Mouse (Mus musculus): Measurements from ENCODE around the gene Rpp21. TPM values are rescaled to one million over a fixed set of nuclear protein-coding genes. Genes with fewer than 3 reads are reported as not detected.

Gene Rpp21
- polyA plus RNA-seq, 1 experiment: not detected

GRCm38 (mm10) chr17:36265834-36266233 is 8.0 kb upstream of the Rpp21 start:
- no peak overlapping the region for H3K4me3 ChIP-seq (ENCODE audit: insufficient read depth, low read depth, low read length)
- no peak for TF ChIP-seq POLR2A (IDR thresholded peaks at IDR 0.05; ENCODE audit: insufficient read depth, low read depth, low read length)
- no peak for TF ChIP-seq CTCF (IDR thresholded peaks at IDR 0.05; ENCODE audit: insufficient read depth, low read depth, low read length)
- no peak overlapping the region for H3K27ac ChIP-seq (ENCODE audit: insufficient read depth, low read depth, low read length)
- 74% methylated on average over 5 of the region's 5 CpGs for WGBS
- no peaks in the 10 kb centered on the region for H3K4me1 ChIP-seq (ENCODE audit: control insufficient read depth, insufficient read depth, low read length)

GRCm38 (mm10) chr17:36264273-36264925 is 6.5 kb upstream of the Rpp21 start:
- no peak overlapping the region for H3K27ac ChIP-seq (ENCODE audit: insufficient read depth, low read depth, low read length)
- WGBS: 85% methylated on average over 3 of the region's 3 CpGs
- no peak overlapping the region for H3K4me3 ChIP-seq (ENCODE audit: insufficient read depth, low read depth, low read length)
- no peaks in the 10 kb centered on the region for H3K4me1 ChIP-seq (ENCODE audit: control insufficient read depth, insufficient read depth, low read length)
- TF ChIP-seq POLR2A (IDR thresholded peaks at IDR 0.05; ENCODE audit: insufficient read depth, low read depth, low read length): no peak
- no peak for TF ChIP-seq CTCF (IDR thresholded peaks at IDR 0.05; ENCODE audit: insufficient read depth, low read depth, low read length)

GRCm38 (mm10) chr17:36261511-36262166 is 3.8 kb upstream of the Rpp21 start:
- TF ChIP-seq CTCF (IDR thresholded peaks at IDR 0.05; ENCODE audit: insufficient read depth, low read depth, low read length) (no peak), POLR2A (IDR thresholded peaks at IDR 0.05; ENCODE audit: insufficient read depth, low read depth, low read length) (no peak)
- WGBS: 93% methylated on average over 9 of the region's 9 CpGs
- no peaks in the 10 kb centered on the region for H3K4me1 ChIP-seq (ENCODE audit: control insufficient read depth, insufficient read depth, low read length)
- H3K27ac ChIP-seq (ENCODE audit: insufficient read depth, low read depth, low read length): no peak overlapping the region
- H3K4me3 ChIP-seq (ENCODE audit: insufficient read depth, low read depth, low read length): no peak overlapping the region

GRCm38 (mm10) chr17:36257241-36257947 is 475 bp downstream of the Rpp21 start:
- Histone ChIP-seq H3K4me3 (ENCODE audit: insufficient read depth, low read depth, low read length) (peak overlapping the region; percentile 84), H3K4me1 (ENCODE audit: control insufficient read depth, insufficient read depth, low read length) (no peaks in the 10 kb centered on the region; the same call in 1 of the 2 replicates), H3K27ac (ENCODE audit: insufficient read depth, low read depth, low read length) (peak overlapping the region; percentile 63; the same call in 1 of the 2 replicates)
- WGBS: under 1% methylated on average over 37 of the region's 37 CpGs
- peak; percentile 41; the same call in 1 of the 2 replicates for TF ChIP-seq POLR2A (IDR thresholded peaks at IDR 0.05; ENCODE audit: insufficient read depth, low read depth, low read length)
- no peak for TF ChIP-seq CTCF (IDR thresholded peaks at IDR 0.05; ENCODE audit: insufficient read depth, low read depth, low read length)

- TF ChIP-seq CTCF (IDR thresholded peaks at IDR 0.05; ENCODE audit: insufficient read depth, low read depth, low read length) (no peak), POLR2A (IDR thresholded peaks at IDR 0.05; ENCODE audit: insufficient read depth, low read depth, low read length) (no peak)
- Histone ChIP-seq H3K27ac (ENCODE audit: insufficient read depth, low read depth, low read length) (no peak overlapping the region), H3K4me1 (ENCODE audit: control insufficient read depth, insufficient read depth, low read length) (peaks cover 4% of the 10 kb centered on the region), H3K4me3 (ENCODE audit: insufficient read depth, low read depth, low read length) (no peak overlapping the region)
- WGBS: 65% methylated on average over 6 of the region's 6 CpGs
These were observed 4.7 kb downstream of the Rpp21 start for GRCm38 (mm10) chr17:36253087-36253600.

- H3K4me3 ChIP-seq (ENCODE audit: insufficient read depth, low read depth, low read length): no peak overlapping the region
- no peak overlapping the region for H3K27ac ChIP-seq (ENCODE audit: insufficient read depth, low read depth, low read length)
- TF ChIP-seq POLR2A (IDR thresholded peaks at IDR 0.05; ENCODE audit: insufficient read depth, low read depth, low read length) (no peak), CTCF (IDR thresholded peaks at IDR 0.05; ENCODE audit: insufficient read depth, low read depth, low read length) (no peak)
- H3K4me1 ChIP-seq (ENCODE audit: control insufficient read depth, insufficient read depth, low read length): peaks cover 4% of the 10 kb centered on the region
- 13% methylated on average over 25 of the region's 25 CpGs for WGBS
These were observed 5.5 kb downstream of the Rpp21 start for GRCm38 (mm10) chr17:36252250-36252876.

GRCm38 (mm10) chr17:36248886-36249285 is 9.0 kb downstream of the Rpp21 start:
- 37% methylated on average over 32 of the region's 33 CpGs for WGBS
- no peak overlapping the region for H3K27ac ChIP-seq (ENCODE audit: insufficient read depth, low read depth, low read length)
- TF ChIP-seq CTCF (IDR thresholded peaks at IDR 0.05; ENCODE audit: insufficient read depth, low read depth, low read length) (no peak), POLR2A (IDR thresholded peaks at IDR 0.05; ENCODE audit: insufficient read depth, low read depth, low read length) (no peak)
- H3K4me3 ChIP-seq (ENCODE audit: insufficient read depth, low read depth, low read length): no peak overlapping the region
- H3K4me1 ChIP-seq (ENCODE audit: control insufficient read depth, insufficient read depth, low read length): peaks cover 4% of the 10 kb centered on the region

GRCm38 (mm10) chr17:36245741-36246140 is 12.1 kb downstream of the Rpp21 start:
- H3K4me1 ChIP-seq (ENCODE audit: control insufficient read depth, insufficient read depth, low read length): no peaks in the 10 kb centered on the region
- TF ChIP-seq CTCF (IDR thresholded peaks at IDR 0.05; ENCODE audit: insufficient read depth, low read depth, low read length): no peak
- no peak for TF ChIP-seq POLR2A (IDR thresholded peaks at IDR 0.05; ENCODE audit: insufficient read depth, low read depth, low read length)
- H3K27ac ChIP-seq (ENCODE audit: insufficient read depth, low read depth, low read length): no peak overlapping the region
- 87% methylated on average over 2 of the region's 2 CpGs for WGBS
- H3K4me3 ChIP-seq (ENCODE audit: insufficient read depth, low read depth, low read length): no peak overlapping the region
